Mouse (Mus musculus) Patski (cell line): ENCODE measurements at regions not wholly inside any gene's neighbourhood (a gene's known extent, or its start where the extent isn't known, plus 50 kb on each side); places are given as distances from the start of the nearest gene placed in this dataset.
A peak's percentile ranks its signal among the peaks of the same experiment; 100 is the strongest.

Experiments used
- ATAC-seq: fragments of 100-300 bp; one replicate; pipeline ENCODE4 v1.8.0; 2021
- CTCF ChIA-PET: fragments of 350-600 bp; sonication (Branson Sonifier 250); formaldehyde crosslinking; loops from one replicate; lab custom pipeline; 2022; ENCODE audit warnings: inconsistent platforms; lab: Charles Lee
- POLR2A ChIA-PET: fragments of 350-600 bp; sonication (Branson Sonifier 250); formaldehyde crosslinking; loops from one replicate; lab custom pipeline; 2022; ENCODE audit warnings: antibody characterized with exemption, inconsistent platforms; lab: Charles Lee
- DNase-seq: peaks from one replicate; pipeline ENCODE4 v3.0.0-alpha.2; 2011; ENCODE audit warnings: low read depth, low spot score
- H3K27me3 ChIP-seq: fragments of 371-371 bp; one replicate; pipeline ENCODE4 v1.5.1; 2021
- CTCF ChIP-seq: fragments of 100-300 bp; IDR thresholded peaks from one replicate; pipeline ENCODE4 v1.5.1; 2021
- in situ Hi-C: fragments of 300-500 bp; cut with MboI; formaldehyde crosslinking; loops from 3 replicates; pipeline ENCODE4 v1.11.1; 2018; ENCODE audit warnings: low pct_unique_long_range_greater_than_20kb, mixed read lengths

GRCm38 (mm10) chr1:71893636-71894035 lies 240.6 kb upstream of the Fn1 start:
- no peak for TF ChIP-seq CTCF
- POLR2A ChIA-PET = no interaction called here
- in situ Hi-C loops = no loop called here
- no peaks in the 10 kb centered on the region for H3K27me3 ChIP-seq
- no peak for DNase-seq
- CTCF ChIA-PET = interaction anchor here (1.1 kb wide), 1 partner anchor 230 kb away, joined by 3 read pairs; no protein-coding TSS in a partner anchor
- ATAC-seq = peak; percentile 85

- CTCF ChIA-PET = interaction anchor here (0.9 to 2.0 kb wide), 4 partner anchors 20 to 188 kb away, joined by 3 to 4 read pairs (median 4); no protein-coding TSS in a partner anchor
These were observed 234.8 kb upstream of the Fn1 start for GRCm38 (mm10) chr1:71887809-71888208.

GRCm38 (mm10) chr1:71886903-71887302 lies 233.9 kb upstream of the Fn1 start:
- in situ Hi-C loops = loop anchor here (10.0 kb wide), 1 partner anchor 232 kb away; the partner anchor contains the start of gene Fn1
- ChIA-PET POLR2A (no interaction called here), CTCF (interaction anchor here (1.0 to 2.0 kb wide), 4 partner anchors 10 to 189 kb away, joined by 3 to 4 read pairs (median 4); no protein-coding TSS in a partner anchor)
- ATAC-seq (no peak), DNase-seq (no peak)
- no peaks in the 10 kb centered on the region for H3K27me3 ChIP-seq
- TF ChIP-seq CTCF = no peak

More at GRCm38 (mm10) chr1:71887809-71888208, 234.8 kb upstream of the Fn1 start:
- TF ChIP-seq CTCF = no peak
- H3K27me3 ChIP-seq = no peaks in the 10 kb centered on the region
- in situ Hi-C loops = loop anchor here (10.0 kb wide), 1 partner anchor 233 kb away; the partner anchor contains the start of gene Fn1
- ATAC-seq = peak; percentile 90
- POLR2A ChIA-PET = interaction anchor here (0.6 kb wide), 1 partner anchor 1619 kb away, joined by 5 read pairs; no protein-coding TSS in a partner anchor
- peak; percentile 94 for DNase-seq

- ChIA-PET CTCF (interaction anchor here (1.6 kb wide), 1 partner anchor 10 kb away, joined by 4 read pairs; no protein-coding TSS in a partner anchor), POLR2A (no interaction called here)
- DNase-seq = no peak
- H3K27me3 ChIP-seq = no peaks in the 10 kb centered on the region
- no peak for TF ChIP-seq CTCF
- in situ Hi-C loops = loop anchor here (10.0 kb wide), 1 partner anchor 231 kb away; the partner anchor contains the start of gene Fn1
- no peak for ATAC-seq
These were observed 233.2 kb upstream of the Fn1 start for GRCm38 (mm10) chr1:71886233-71886632.

- DNase-seq = no peak
These were observed 228.9 kb upstream of the Fn1 start for GRCm38 (mm10) chr1:71881851-71882250.

GRCm38 (mm10) chr1:71881191-71881590 lies 228.2 kb upstream of the Fn1 start:
- POLR2A ChIA-PET = interaction anchor here (0.7 kb wide), 1 partner anchor 9 kb away, joined by 6 read pairs; no protein-coding TSS in a partner anchor
- in situ Hi-C loops = loop anchor here (5.0 to 10.0 kb wide), 2 partner anchors 226 to 241 kb away; partner anchors contain the start of gene Fn1
- ATAC-seq (no peak), DNase-seq (no peak)
- no peak for TF ChIP-seq CTCF
- H3K27me3 ChIP-seq = no peaks in the 10 kb centered on the region
- CTCF ChIA-PET = no interaction called here

More at GRCm38 (mm10) chr1:71881851-71882250, 228.9 kb upstream of the Fn1 start:
- ChIA-PET CTCF (no interaction called here), POLR2A (no interaction called here)
- TF ChIP-seq CTCF = no peak
- in situ Hi-C loops = loop anchor here (5.0 to 10.0 kb wide), 2 partner anchors 227 to 240 kb away; partner anchors contain the start of gene Fn1
- no peaks in the 10 kb centered on the region for H3K27me3 ChIP-seq
- ATAC-seq = no peak

GRCm38 (mm10) chr1:71880480-71880879 lies 227.5 kb upstream of the Fn1 start:
- TF ChIP-seq CTCF = no peak
- ATAC-seq (peak; percentile 98), DNase-seq (peak; percentile 85)
- H3K27me3 ChIP-seq = no peaks in the 10 kb centered on the region
- POLR2A ChIA-PET = no interaction called here
- CTCF ChIA-PET = no interaction called here
- in situ Hi-C loops = loop anchor here (5.0 to 10.0 kb wide), 2 partner anchors 226 to 242 kb away; partner anchors contain the start of gene Fn1

- DNase-seq (no peak), ATAC-seq (no peak)
- POLR2A ChIA-PET = no interaction called here
- H3K27me3 ChIP-seq = no peaks in the 10 kb centered on the region
- CTCF ChIA-PET = interaction anchor here (1.0 kb wide), 2 partner anchors 9 to 176 kb away, joined by 3 to 4 read pairs; no protein-coding TSS in a partner anchor
- no peak for TF ChIP-seq CTCF
- in situ Hi-C loops = no loop called here
These were observed 223.9 kb upstream of the Fn1 start for GRCm38 (mm10) chr1:71876712-71877401.

GRCm38 (mm10) chr1:71874037-71874436 lies 221.0 kb upstream of the Fn1 start:
- in situ Hi-C loops = no loop called here
- POLR2A ChIA-PET = no interaction called here

GRCm38 (mm10) chr1:71865670-71866069 lies 212.7 kb upstream of the Fn1 start:
- no peak for TF ChIP-seq CTCF
- H3K27me3 ChIP-seq = no peaks in the 10 kb centered on the region
- ChIA-PET POLR2A (no interaction called here), CTCF (interaction anchor here (1.0 to 2.6 kb wide), 2 partner anchors 17 to 238 kb away, joined by 3 to 11 read pairs; no protein-coding TSS in a partner anchor)
- DNase-seq = no peak
- peak; percentile 83 for ATAC-seq
- in situ Hi-C loops = no loop called here

More at GRCm38 (mm10) chr1:71874037-71874436, 221.0 kb upstream of the Fn1 start:
- DNase-seq (no peak), ATAC-seq (no peak)
- H3K27me3 ChIP-seq = no peaks in the 10 kb centered on the region
- no peak for TF ChIP-seq CTCF
- CTCF ChIA-PET = interaction anchor here (1.2 kb wide), 2 partner anchors 23 to 29 kb away, joined by 3 read pairs; no protein-coding TSS in a partner anchor
